Mouse (Mus musculus) stomach, postnatal 0 days (tissue): ENCODE data around the gene Pcnx2.

ENCODE experiments used
- CTCF ChIP-seq: IDR thresholded peaks from 2 replicates; pipeline ENCODE4 v1.5.1; 2016; ENCODE audit warnings: antibody characterized with exemption, low read depth, mild to moderate bottlenecking, moderate library complexity
- EP300 ChIP-seq: optimal IDR thresholded peaks from 2 replicates; pipeline ENCODE3; 2016; ENCODE audit warnings: antibody characterized with exemption

DNA sequence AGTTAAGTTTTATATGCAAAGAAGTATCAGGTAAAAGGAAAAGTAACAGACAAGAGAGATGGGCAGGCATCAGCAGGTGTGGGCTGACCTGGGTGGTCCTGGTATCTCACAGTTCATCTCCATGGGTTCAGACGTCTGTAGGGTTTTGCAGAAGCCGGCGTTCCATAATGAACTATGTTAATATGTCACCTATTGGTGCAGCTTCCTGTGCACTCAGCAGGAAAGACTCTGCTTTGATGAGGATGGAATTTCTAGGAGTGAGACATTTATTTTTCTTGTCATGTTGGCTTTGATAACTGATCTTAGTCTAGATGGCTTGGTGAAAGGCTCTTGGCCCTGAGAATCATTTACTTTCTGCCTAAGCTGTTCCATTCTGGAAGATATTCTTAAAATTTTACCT, 24.2 kb upstream of the Pcnx2 start:
- TF ChIP-seq CTCF (no peak), EP300 (no peak)
